Mouse (Mus musculus) gonadal fat pad, adult 2 months (tissue): ENCODE results near the gene Gsta3. TPM values are rescaled to one million over a fixed set of nuclear protein-coding genes. Genes with fewer than 3 reads are reported as not detected.
A peak's percentile ranks its signal among the peaks of the same experiment; 100 is the strongest.
"Not testable (repeated sequence)": the region's sequence is repeated elsewhere in the genome, so short reads cannot be mapped to it uniquely, and the experiment has no call there.

Source experiments
- DNase-seq: peaks from one replicate; pipeline ENCODE4 v3.0.0-alpha.2; 2012; ENCODE audit warnings: low read depth
- polyA plus RNA-seq: library from polyadenylated mRNA; depleted of rRNA; stranded (reverse); fragments of >200 nt; gene quantifications from 2 replicates; pipeline ENCODE4 v1.2.3, GENCODE M21; 2012

The Gsta3 gene
- polyA plus RNA-seq, 1 experiment, result 78.3 TPM

GRCm38 (mm10) chr1:21253303-21253650 is 12.9 kb downstream of the Gsta3 start:
- DNase-seq, result no peak

GRCm38 (mm10) chr1:21253856-21254255 is 13.5 kb downstream of the Gsta3 start:
- DNase-seq, result no peak

GRCm38 (mm10) chr1:21255625-21256345 is 15.4 kb downstream of the Gsta3 start:
- no peak for DNase-seq

DNA sequence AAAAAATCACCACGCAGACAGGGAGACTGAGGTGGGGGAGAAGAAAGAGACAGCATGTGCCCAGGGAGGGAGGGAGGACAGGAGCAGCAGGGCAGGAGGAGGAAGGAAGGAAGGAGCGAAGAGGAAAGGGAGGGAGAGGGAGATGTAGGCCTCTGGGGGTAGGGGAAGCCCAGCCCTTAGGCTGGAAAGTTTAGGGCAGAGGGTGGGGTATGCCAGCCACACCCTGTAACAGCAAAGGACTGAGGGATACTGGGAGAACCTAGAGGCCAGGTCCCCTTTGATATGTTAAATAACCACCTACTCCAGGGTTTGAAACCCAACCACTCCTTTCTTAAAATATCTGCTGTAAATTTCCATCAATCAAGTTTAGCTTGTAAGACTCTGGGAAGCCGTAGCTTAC is 16.0 kb downstream of the Gsta3 start:
- DNase-seq, result no peak

- DNase-seq, result no peak
Observed at GRCm38 (mm10) chr1:21256871-21257270, 16.5 kb downstream of the Gsta3 start.

DNA sequence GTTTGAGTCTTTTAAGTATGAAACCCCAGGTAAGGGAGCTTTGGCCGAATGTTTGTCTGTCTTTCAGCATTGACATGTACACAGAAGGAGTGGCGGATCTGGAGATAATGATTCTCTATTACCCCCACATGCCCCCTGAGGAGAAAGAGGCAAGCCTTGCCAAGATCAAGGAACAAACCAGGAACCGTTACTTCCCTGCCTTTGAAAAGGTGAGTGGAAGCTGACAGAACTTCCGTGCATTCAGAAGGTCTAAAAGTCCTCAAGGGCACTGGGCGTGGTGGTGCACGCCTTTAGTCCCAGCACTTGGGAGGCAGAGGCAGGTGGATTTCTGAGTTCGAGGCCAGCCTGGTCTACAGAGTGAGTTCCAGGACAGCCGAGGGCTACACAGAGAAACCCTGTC is 19.6 kb downstream of the Gsta3 start:
- not testable (repeated sequence) for DNase-seq

GRCm38 (mm10) chr1:21262401-21262800 is 22.0 kb downstream of the Gsta3 start:
- no peak for DNase-seq

GRCm38 (mm10) chr1:21263986-21264385 is 23.6 kb downstream of the Gsta3 start:
- DNase-seq, result no peak

DNA sequence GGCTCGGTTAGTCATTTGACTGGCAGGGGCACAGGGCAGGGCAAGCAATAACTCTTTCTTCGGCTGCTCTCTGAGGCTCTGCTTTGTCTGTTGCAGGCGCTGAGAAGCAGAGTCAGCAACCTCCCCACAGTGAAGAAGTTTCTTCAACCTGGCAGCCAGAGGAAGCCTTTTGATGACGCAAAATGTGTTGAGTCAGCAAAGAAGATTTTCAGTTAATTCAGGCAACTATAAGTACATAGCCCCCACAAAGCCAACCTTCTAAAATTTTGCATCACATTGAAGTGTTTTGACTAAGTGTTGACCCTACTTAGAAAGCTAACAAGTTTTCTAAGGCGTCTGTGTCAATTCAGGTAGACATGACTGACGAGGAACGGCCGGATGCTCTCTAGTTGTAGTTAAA is 24.4 kb downstream of the Gsta3 start:
- DNase-seq, result no peak

DNA sequence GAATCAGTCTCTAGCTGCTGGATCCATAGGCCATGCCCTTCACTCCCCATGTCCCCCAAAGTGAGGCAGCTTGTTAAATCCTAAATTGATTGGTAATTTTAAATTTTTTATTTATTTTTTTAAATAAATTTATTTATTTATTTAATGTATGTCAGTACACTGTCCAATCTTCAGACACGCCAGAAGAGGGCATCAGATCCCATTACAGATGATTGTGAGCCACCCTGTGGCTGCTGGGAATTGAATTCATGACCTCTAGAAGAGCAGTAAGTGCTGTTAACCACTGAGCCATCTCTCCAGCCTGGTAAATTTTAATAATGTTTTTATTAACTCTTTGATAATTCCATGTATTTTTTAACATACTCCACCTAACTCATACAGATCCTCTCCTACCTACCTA is 26.4 kb downstream of the Gsta3 start:
- no peak for DNase-seq

- not testable (repeated sequence) for DNase-seq
Observed at GRCm38 (mm10) chr1:21267466-21267865, 27.1 kb downstream of the Gsta3 start.

DNA sequence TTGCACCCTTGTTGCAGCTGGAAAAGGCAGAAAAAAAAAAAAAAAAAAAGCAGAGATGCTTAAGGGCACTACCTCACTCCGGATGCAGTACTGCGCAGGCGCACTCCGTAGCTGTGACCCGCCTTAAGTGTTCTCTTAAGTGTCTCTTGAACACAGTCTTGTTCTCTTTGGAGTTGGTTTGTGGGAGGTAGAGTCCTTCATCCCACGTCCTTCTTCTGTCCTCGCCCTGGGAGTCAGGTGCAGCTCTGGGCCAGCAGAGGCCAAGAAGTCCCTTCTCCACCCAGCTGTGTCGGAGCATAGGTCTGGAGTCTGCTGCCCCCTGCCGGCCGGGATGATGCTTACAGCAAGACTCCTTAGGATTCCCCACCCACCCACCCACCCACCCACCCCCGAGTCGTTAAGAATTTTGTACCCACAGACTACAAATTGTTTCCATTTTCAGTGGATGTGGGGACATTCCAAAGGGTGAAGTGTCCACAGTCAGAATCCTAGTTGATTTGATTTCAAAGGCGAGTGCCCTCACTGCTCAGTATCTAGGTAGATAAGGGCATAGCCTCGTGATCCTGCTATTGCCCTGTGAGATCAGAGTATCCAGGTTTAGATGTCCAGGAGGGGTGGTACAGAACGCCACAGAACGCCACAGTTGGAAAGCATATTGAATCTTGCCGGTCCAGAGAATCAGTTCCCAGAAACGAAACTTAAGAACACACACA is 31.1 kb downstream of the Gsta3 start:
- DNase-seq, result no peak

DNA sequence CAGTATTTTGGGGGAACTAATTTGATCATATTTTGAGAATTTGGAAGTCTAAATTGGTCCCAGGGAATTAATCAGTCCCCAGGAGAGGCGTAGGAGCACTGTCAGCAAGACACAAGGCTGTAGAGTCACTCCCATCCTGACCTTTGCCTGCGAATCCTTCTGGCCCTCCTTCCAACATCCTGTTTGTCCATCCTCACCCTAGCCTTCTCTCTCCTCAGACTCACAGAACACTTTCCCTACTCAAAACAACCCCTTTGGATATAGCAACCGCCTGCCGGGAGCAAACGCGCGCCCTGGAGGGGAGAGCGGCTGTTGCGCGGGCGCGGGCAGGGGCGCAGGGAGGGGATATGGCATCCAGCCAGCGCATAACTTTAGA is 31.7 kb downstream of the Gsta3 start:
- DNase-seq, result no peak

DNA sequence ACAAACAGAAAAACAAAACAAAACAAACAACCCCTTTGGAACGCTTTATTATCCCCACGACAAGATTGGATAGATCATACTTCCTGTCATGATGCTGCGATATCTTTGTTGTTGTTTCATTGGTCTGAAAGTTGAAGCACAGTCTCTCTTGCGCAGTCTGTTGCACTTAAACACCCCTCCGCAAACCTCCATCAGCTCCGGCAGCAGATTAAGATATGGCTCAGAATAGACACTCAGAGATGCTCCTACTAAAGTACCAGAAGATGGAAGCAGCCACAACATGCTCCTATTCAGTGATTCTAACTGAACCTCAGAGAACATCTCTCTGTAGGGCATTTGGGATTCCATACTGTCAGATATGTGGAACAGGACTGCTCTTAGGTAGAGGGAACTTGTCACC is 32.7 kb downstream of the Gsta3 start:
- no peak for DNase-seq

GRCm38 (mm10) chr1:21274437-21275040 is 34.1 kb downstream of the Gsta3 start:
- peak; percentile 41 for DNase-seq

GRCm38 (mm10) chr1:21275366-21275765 is 35.0 kb downstream of the Gsta3 start:
- DNase-seq, result not testable (repeated sequence)

- not testable (repeated sequence) for DNase-seq
Observed at GRCm38 (mm10) chr1:21276158-21276557, 35.8 kb downstream of the Gsta3 start.

- DNase-seq, result no peak
Observed at GRCm38 (mm10) chr1:21280306-21280705, 39.9 kb downstream of the Gsta3 start.

- DNase-seq, result not testable (repeated sequence)
Observed at GRCm38 (mm10) chr1:21284644-21285043, 44.3 kb downstream of the Gsta3 start.

DNA sequence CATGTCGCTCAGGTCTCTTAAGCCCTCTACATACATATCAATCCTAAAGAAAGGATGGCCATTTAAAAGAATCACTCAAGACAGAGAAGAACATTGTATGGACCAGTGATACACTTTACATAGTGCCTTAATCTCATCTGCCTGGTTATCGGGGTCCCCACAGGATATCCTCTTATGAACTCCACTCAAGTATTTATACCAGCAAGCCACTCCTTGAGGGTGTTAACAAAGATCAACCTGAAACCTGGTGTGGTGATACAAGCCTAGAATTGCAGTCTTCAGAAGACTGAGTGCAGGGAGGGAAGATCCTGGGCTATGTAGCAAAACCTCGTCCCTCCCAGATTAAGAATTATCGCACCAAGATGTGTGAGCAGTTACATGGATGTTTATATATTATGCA is 51.0 kb downstream of the Gsta3 start:
- no peak for DNase-seq

DNA sequence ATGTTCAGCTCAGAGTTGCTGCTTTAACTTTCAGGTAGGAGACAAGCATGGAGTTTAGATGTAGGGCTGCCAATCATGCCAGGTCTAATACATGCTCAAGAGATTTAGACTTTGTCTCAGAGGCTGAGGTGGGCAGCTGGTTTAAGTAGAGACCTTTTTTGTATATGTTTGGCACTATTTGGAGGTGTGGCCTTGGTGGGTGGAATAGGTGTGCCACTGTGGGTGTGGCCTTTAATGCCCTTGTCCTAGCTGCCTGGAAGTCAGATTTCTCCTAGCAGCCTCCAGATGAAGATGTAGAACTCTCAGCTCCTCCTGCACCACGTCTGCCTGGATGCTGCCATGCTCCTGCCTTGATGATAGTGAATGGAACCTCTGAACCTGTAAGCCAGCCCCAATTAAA is 52.2 kb downstream of the Gsta3 start:
- no peak for DNase-seq

- no peak for DNase-seq
Observed at GRCm38 (mm10) chr1:21296169-21296568, 55.8 kb downstream of the Gsta3 start.

DNA sequence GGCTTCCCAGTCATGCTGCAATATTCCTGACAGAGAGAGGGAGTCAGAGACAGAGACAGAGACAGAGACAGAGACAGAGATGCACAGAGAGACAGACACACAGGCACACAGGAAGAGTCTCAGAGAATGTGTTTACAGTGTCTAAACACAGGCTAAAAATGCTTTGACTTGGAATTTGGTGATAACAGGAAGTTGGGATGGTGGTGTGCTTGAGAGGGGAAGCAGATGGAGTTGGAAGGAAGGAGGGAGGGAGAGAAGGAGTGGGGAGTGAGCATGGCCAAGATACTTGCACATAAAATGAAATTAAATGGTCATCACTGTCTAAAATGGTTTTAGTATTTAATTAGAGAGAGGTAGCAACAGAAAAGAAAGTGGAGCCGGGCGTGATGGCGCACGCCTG is 57.7 kb downstream of the Gsta3 start:
- no peak for DNase-seq
